Mouse (Mus musculus): Measurements from ENCODE around the gene Mettl7a1. TPM values are rescaled to one million over a fixed set of nuclear protein-coding genes. Genes with fewer than 3 reads are reported as not detected.
"Not testable (repeated sequence)": the region's sequence is repeated elsewhere in the genome, so short reads cannot be mapped to it uniquely, and the experiment has no call there.

The Mettl7a1 gene
- polyA plus RNA-seq, 2 experiments = 4.7 to 22.9 TPM

GRCm38 (mm10) chr15:100345484-100345883 lies 41.5 kb downstream of the Mettl7a1 start:
- no peak for TF ChIP-seq EP300 (IDR thresholded peaks at IDR 0.05; ENCODE audit: low read depth)
- TF ChIP-seq CTCF (IDR thresholded peaks at IDR 0.05; ENCODE audit: low read depth) = no peak
- no peak overlapping the region for H3K27ac ChIP-seq
- H3K4me2 ChIP-seq (ENCODE audit: low read depth) = no peak overlapping the region
- ATAC-seq (ENCODE audit: insufficient read depth) (no peak), DNase-seq (ENCODE audit: low read depth in 3 of 3, low spot score in 3 of 3) (no peak)
- no peaks in the 10 kb centered on the region for H3K27me3 ChIP-seq (ENCODE audit: control insufficient read depth, insufficient read depth, low read length)
- H3K4me1 ChIP-seq (replicated peaks; ENCODE audit: control insufficient read depth in 2 of 2, insufficient read depth in 2 of 2, low read length in 1 of 2) = peaks cover 0 to 3% of the 10 kb centered on the region in 2 experiments; a peak in 1 of 4 replicates
- H3K9ac ChIP-seq (replicated peaks) = no peak overlapping the region
- H3K36me3 ChIP-seq (replicated peaks; ENCODE audit: control insufficient read depth, insufficient read depth, low read depth) = no peaks in the 10 kb centered on the region
- H3K9me3 ChIP-seq (ENCODE audit: control insufficient read depth, low read length) = no peaks in the 10 kb centered on the region
- no peak overlapping the region for H3K4me3 ChIP-seq (ENCODE audit: insufficient read depth in 1 of 2, low read depth in 2 of 2, low read length in 2 of 2)

GRCm38 (mm10) chr15:100346761-100347160 lies 42.8 kb downstream of the Mettl7a1 start:
- DNase-seq (ENCODE audit: low read depth in 3 of 3, low spot score in 3 of 3) (no peak), ATAC-seq (ENCODE audit: insufficient read depth) (peak; percentile 55; the same call in 1 of the 2 replicates)
- no peak overlapping the region for H3K27ac ChIP-seq
- H3K36me3 ChIP-seq (replicated peaks; ENCODE audit: control insufficient read depth, insufficient read depth, low read depth) = no peaks in the 10 kb centered on the region
- 57% methylated on average over 14 of the region's 14 CpGs for WGBS (ENCODE audit: insufficient replicate concordance)
- no peak overlapping the region for H3K4me3 ChIP-seq (ENCODE audit: insufficient read depth in 1 of 2, low read depth in 2 of 2, low read length in 2 of 2)
- no peaks in the 10 kb centered on the region for H3K27me3 ChIP-seq (ENCODE audit: control insufficient read depth, insufficient read depth, low read length)
- H3K9me3 ChIP-seq (ENCODE audit: control insufficient read depth, low read length) = no peaks in the 10 kb centered on the region
- H3K4me1 ChIP-seq (replicated peaks; ENCODE audit: control insufficient read depth in 2 of 2, insufficient read depth in 2 of 2, low read length in 1 of 2) = peaks cover 0 to 3% of the 10 kb centered on the region in 2 experiments; a peak in 2 of 4 replicates
- no peak for TF ChIP-seq EP300 (IDR thresholded peaks at IDR 0.05; ENCODE audit: low read depth)
- TF ChIP-seq CTCF (IDR thresholded peaks at IDR 0.05; ENCODE audit: low read depth) = no peak
- H3K4me2 ChIP-seq (ENCODE audit: low read depth) = no peak overlapping the region
- H3K9ac ChIP-seq (replicated peaks) = no peak overlapping the region

DNA sequence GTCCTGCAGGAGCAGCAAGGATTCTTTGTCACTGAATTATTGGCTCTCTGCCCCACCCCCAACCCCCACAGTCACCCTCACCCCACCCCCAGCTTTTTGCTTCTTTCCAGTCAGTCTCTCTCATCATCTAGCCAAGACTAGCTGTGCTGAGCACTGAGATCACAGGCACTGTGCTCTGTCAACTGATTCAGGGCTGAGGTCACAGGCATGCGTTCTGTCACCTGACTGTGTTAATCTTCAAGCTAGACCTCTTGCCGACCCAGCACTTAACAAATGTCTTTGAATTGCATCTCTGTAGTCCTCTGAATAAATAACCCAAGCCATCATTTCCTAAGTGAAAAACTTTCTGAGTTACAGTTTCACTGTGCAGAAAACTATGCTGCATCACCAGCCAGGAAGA lies 45.6 kb downstream of the Mettl7a1 start:
- Histone ChIP-seq H3K9me3 (ENCODE audit: control insufficient read depth, low read length) (no peaks in the 10 kb centered on the region), H3K27ac (no peak overlapping the region), H3K9ac (replicated peaks) (no peak overlapping the region), H3K36me3 (replicated peaks; ENCODE audit: control insufficient read depth, insufficient read depth, low read depth) (no peaks in the 10 kb centered on the region), H3K4me3 (ENCODE audit: insufficient read depth in 1 of 2, low read depth in 2 of 2, low read length in 2 of 2) (no peak overlapping the region), H3K27me3 (ENCODE audit: control insufficient read depth, insufficient read depth, low read length) (no peaks in the 10 kb centered on the region), H3K4me2 (ENCODE audit: low read depth) (no peak overlapping the region), H3K4me1 (replicated peaks; ENCODE audit: control insufficient read depth in 2 of 2, insufficient read depth in 2 of 2, low read length in 1 of 2) (peaks cover 0 to 3% of the 10 kb centered on the region in 2 experiments; a peak in 2 of 4 replicates)
- 41% methylated on average over 2 of the region's 2 CpGs for WGBS (ENCODE audit: insufficient replicate concordance)
- TF ChIP-seq EP300 (IDR thresholded peaks at IDR 0.05; ENCODE audit: low read depth) (no peak), CTCF (IDR thresholded peaks at IDR 0.05; ENCODE audit: low read depth) (no peak)
- ATAC-seq (ENCODE audit: insufficient read depth) (no peak), DNase-seq (ENCODE audit: low read depth in 3 of 3, low spot score in 3 of 3) (peak in 1 of 3 experiments; percentile 13)

DNA sequence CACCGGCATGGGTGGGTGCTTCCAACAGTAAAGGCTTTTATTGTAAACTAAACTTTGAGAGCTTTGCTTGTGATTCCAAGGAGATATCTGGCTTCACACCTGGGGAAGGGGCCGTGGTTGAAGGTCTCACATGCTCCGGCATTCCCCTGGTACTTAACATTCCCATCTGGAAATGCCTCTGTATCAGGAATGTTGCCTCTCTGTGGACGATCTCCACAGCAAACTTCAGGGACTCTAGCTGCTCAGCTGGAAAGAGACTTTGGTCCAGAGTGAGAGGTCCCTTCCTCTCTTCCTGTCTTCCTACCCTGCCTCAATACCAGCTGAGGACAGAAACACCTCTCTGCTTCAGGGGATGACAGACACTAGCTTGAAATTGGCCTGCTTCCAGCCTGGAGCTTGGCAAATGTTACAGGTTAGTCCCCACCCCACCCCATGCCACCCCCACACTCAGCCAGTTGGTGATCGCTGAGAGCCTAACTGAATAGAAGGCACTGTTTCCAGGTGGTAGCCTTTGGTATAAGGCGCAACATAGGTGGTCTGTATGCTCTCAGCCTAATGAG lies 47.6 kb downstream of the Mettl7a1 start:
- no peak overlapping the region for H3K9ac ChIP-seq (replicated peaks)
- H3K4me2 ChIP-seq (ENCODE audit: low read depth) = no peak overlapping the region
- no peak for ATAC-seq (ENCODE audit: insufficient read depth)
- TF ChIP-seq EP300 (IDR thresholded peaks at IDR 0.05; ENCODE audit: low read depth) (no peak), CTCF (IDR thresholded peaks at IDR 0.05; ENCODE audit: low read depth) (no peak)
- H3K4me3 ChIP-seq (ENCODE audit: insufficient read depth in 1 of 2, low read depth in 2 of 2, low read length in 2 of 2) = no peak overlapping the region
- WGBS (ENCODE audit: insufficient replicate concordance) = 56% methylated on average over 6 of the region's 6 CpGs
- no peak for DNase-seq (ENCODE audit: low read depth in 3 of 3, low spot score in 3 of 3)
- H3K36me3 ChIP-seq (replicated peaks; ENCODE audit: control insufficient read depth, insufficient read depth, low read depth) = no peaks in the 10 kb centered on the region
- no peaks in the 10 kb centered on the region for H3K9me3 ChIP-seq (ENCODE audit: control insufficient read depth, low read length)
- H3K27me3 ChIP-seq (ENCODE audit: control insufficient read depth, insufficient read depth, low read length) = no peaks in the 10 kb centered on the region
- no peak overlapping the region for H3K27ac ChIP-seq
- peaks cover 0 to 3% of the 10 kb centered on the region in 2 experiments; a peak in 2 of 4 replicates for H3K4me1 ChIP-seq (replicated peaks; ENCODE audit: control insufficient read depth in 2 of 2, insufficient read depth in 2 of 2, low read length in 1 of 2)

GRCm38 (mm10) chr15:100352711-100353250 lies 48.8 kb downstream of the Mettl7a1 start, which contains the start of the genes Methig1 and Mettl7a2:
Gene Methig1, plus strand, starts transcription at chr15:100353149.
Gene Mettl7a2, plus strand, starts transcription at chr15:100353200.
- no peak within 1 kb of the TSS for H3K9ac ChIP-seq (replicated peaks)
- H3K27me3 ChIP-seq (ENCODE audit: control insufficient read depth, insufficient read depth, low read length) = no peaks in the 10 kb centered on the region
- H3K9me3 ChIP-seq (ENCODE audit: control insufficient read depth, low read length) = no peaks in the 10 kb centered on the region
- no peak within 1 kb of the TSS for H3K27ac ChIP-seq
- H3K4me2 ChIP-seq (ENCODE audit: low read depth) = no peak within 1 kb of the TSS
- WGBS (ENCODE audit: insufficient replicate concordance) = 62% methylated on average over 10 of the region's 10 CpGs
- H3K4me3 ChIP-seq (ENCODE audit: insufficient read depth in 1 of 2, low read depth in 2 of 2, low read length in 2 of 2) = no peak within 1 kb of the TSS
- no peak for TF ChIP-seq EP300 (IDR thresholded peaks at IDR 0.05; ENCODE audit: low read depth)
- no peak for TF ChIP-seq CTCF (IDR thresholded peaks at IDR 0.05; ENCODE audit: low read depth)
- ATAC-seq (ENCODE audit: insufficient read depth) = no peak
- H3K4me1 ChIP-seq (replicated peaks; ENCODE audit: control insufficient read depth in 2 of 2, insufficient read depth in 2 of 2, low read length in 1 of 2) = peaks cover 0 to 3% of the 10 kb centered on the region in 2 experiments; a peak in 2 of 4 replicates
- DNase-seq (ENCODE audit: low read depth in 3 of 3, low spot score in 3 of 3) = no peak
- H3K36me3 ChIP-seq (replicated peaks; ENCODE audit: control insufficient read depth, insufficient read depth, low read depth) = no peaks in the 10 kb centered on the region

DNA sequence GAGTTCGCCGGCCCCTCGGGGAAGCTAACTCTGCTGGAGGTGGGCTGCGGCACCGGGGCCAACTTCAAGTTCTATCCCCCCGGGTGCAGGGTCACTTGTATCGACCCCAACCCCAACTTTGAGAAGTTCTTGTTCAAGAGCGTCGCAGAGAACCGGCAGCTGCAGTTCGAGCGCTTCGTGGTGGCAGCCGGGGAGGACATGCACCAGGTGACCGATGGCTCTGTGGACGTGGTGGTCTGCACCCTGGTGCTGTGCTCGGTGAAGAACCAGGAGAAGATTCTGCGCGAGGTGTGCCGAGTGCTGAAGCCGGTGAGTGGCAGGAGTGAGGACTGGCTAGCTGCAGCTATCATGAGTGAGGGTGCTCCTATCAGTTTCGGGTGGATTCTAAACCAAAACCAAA lies 49.5 kb downstream of the Mettl7a1 start:
- H3K4me1 ChIP-seq (replicated peaks; ENCODE audit: control insufficient read depth in 2 of 2, insufficient read depth in 2 of 2, low read length in 1 of 2); H3K36me3 ChIP-seq (replicated peaks; ENCODE audit: control insufficient read depth, insufficient read depth, low read depth); H3K27ac ChIP-seq; H3K9me3 ChIP-seq (ENCODE audit: control insufficient read depth, low read length); H3K4me2 ChIP-seq (ENCODE audit: low read depth); H3K27me3 ChIP-seq (ENCODE audit: control insufficient read depth, insufficient read depth, low read length); H3K4me3 ChIP-seq (ENCODE audit: insufficient read depth in 1 of 2, low read depth in 2 of 2, low read length in 2 of 2); H3K9ac ChIP-seq (replicated peaks); ATAC-seq (ENCODE audit: insufficient read depth); DNase-seq (ENCODE audit: low read depth in 3 of 3, low spot score in 3 of 3): not testable (repeated sequence)
- WGBS (ENCODE audit: insufficient replicate concordance) = 69% methylated on average over 12 of the region's 22 CpGs
